Mouse (Mus musculus) heart, postnatal 0 days (tissue): ENCODE data around the gene Spsb1.

ENCODE experiments used
- CTCF ChIP-seq: IDR thresholded peaks from 2 replicates; pipeline ENCODE4 v1.5.1; 2016; ENCODE audit warnings: antibody characterized with exemption, control low read depth, low read depth
- EP300 ChIP-seq: IDR thresholded peaks from 2 replicates; pipeline ENCODE4 v1.6.1; 2016; ENCODE audit warnings: antibody characterized with exemption, low read depth

GRCm38 (mm10) chr4:149932108-149932815 is 22.6 kb downstream of the Spsb1 start:
- no peak for TF ChIP-seq CTCF
- TF ChIP-seq EP300: no peak
